Mouse (Mus musculus): ENCODE data around the gene Sh2b1. TPM values are rescaled to one million over a fixed set of nuclear protein-coding genes. Genes with fewer than 3 reads are reported as not detected.

The Sh2b1 gene
- total and polyA plus RNA-seq, 2 experiments from 2014 or later, result 30.3 to 34.5 TPM

DNA sequence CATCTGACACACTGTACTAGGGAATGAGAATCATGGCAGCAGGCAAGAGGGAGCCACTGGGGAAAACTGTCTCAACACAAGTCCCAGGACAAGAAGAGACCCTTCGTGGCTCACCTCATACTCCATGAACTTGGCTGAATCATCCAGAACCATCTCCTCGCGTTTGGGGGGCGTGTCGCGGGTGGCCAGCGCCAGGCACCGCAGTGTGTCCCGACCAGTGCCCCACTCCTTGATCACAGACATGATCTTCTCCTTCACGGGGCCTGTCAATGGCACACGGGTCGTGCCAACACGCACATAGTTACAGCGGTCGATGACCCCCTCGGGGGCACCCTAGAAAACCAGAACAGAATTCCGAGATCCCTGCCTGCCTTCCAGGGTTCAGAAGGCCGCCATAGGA is 25.2 kb downstream of the Sh2b1 start:
- Histone ChIP-seq H3K9ac (replicated peaks; ENCODE audit: low read depth, low read length) (no peak overlapping the region), H3K36me3 (replicated peaks; ENCODE audit: control insufficient read depth, insufficient read depth, low read length) (peaks cover 23% of the 10 kb centered on the region), H3K4me3 (ENCODE audit: low read depth, low read length) (no peak overlapping the region), H3K9me3 (replicated peaks; ENCODE audit: control insufficient read depth, low read length) (no peaks in the 10 kb centered on the region), H3K27ac (ENCODE audit: low read depth) (no peak overlapping the region), H3K27me3 (ENCODE audit: control insufficient read depth, insufficient read depth, low read length) (no peaks in the 10 kb centered on the region), H3K4me2 (ENCODE audit: low read depth, low read length) (no peak overlapping the region), H3K4me1 (ENCODE audit: control insufficient read depth, insufficient read depth) (no peaks in the 10 kb centered on the region)
- DNase-seq (ENCODE audit: low spot score) (no peak), ATAC-seq (ENCODE audit: insufficient read depth, low read depth) (no peak)
- 88% methylated on average over 18 of the region's 18 CpGs for WGBS
- TF ChIP-seq CTCF (IDR thresholded peaks at IDR 0.05; ENCODE audit: low read depth) (no peak), EP300 (IDR thresholded peaks at IDR 0.05; ENCODE audit: low read depth) (no peak)

DNA sequence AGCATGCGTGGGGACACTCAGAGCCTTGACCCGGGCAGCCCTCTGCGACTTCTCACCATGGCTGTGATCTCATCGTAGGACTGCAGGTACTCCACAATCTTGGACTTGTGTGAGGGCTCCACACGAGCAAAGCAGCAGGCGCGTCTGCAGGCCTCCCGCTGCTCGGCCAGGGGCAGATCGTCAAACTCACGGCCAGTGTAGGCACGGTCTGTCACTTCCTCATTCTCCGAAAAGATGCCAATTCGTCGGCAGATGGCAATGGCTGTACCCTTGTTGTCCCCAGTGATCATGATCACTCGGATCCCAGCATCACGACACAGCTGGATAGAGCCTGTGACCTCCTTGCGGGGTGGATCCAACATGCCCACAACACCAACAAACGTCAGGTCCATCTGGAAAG is 26.7 kb downstream of the Sh2b1 start:
- Histone ChIP-seq H3K36me3 (replicated peaks; ENCODE audit: control insufficient read depth, insufficient read depth, low read length) (peaks cover 38% of the 10 kb centered on the region), H3K4me2 (ENCODE audit: low read depth, low read length) (no peak overlapping the region), H3K9ac (replicated peaks; ENCODE audit: low read depth, low read length) (no peak overlapping the region), H3K9me3 (replicated peaks; ENCODE audit: control insufficient read depth, low read length) (no peaks in the 10 kb centered on the region), H3K4me1 (ENCODE audit: control insufficient read depth, insufficient read depth) (no peaks in the 10 kb centered on the region), H3K27me3 (ENCODE audit: control insufficient read depth, insufficient read depth, low read length) (no peaks in the 10 kb centered on the region), H3K27ac (ENCODE audit: low read depth) (no peak overlapping the region), H3K4me3 (ENCODE audit: low read depth, low read length) (no peak overlapping the region)
- 87% methylated on average over 19 of the region's 19 CpGs for WGBS
- no peak for DNase-seq (ENCODE audit: low spot score)
- ATAC-seq (ENCODE audit: insufficient read depth, low read depth), result no peak
- no peak for TF ChIP-seq CTCF (IDR thresholded peaks at IDR 0.05; ENCODE audit: low read depth)
- no peak for TF ChIP-seq EP300 (IDR thresholded peaks at IDR 0.05; ENCODE audit: low read depth)

DNA sequence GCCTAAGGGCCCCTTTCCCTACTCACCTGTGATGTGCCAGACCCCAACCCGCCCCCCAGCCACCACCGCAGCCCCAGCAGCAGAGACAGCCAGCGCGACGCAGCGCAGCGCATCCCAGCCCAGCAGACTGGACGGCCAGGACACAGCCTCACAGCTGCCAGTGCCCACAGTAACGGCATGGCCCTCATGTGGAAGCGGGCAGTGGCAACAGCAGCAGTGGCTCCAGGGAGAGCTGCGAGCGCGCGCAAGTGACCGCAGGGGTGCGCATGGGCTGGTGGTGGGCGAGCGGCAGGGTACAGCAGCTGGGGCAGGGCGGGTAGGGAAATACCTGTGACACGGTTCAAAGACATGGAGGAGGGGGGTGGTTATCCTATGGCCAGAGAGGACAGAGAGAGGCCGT is 29.0 kb downstream of the Sh2b1 start:
- Histone ChIP-seq H3K9me3 (replicated peaks; ENCODE audit: control insufficient read depth, low read length) (no peaks in the 10 kb centered on the region), H3K4me3 (ENCODE audit: low read depth, low read length) (no peak overlapping the region)
- 89% methylated on average over 21 of the region's 21 CpGs for WGBS

DNA sequence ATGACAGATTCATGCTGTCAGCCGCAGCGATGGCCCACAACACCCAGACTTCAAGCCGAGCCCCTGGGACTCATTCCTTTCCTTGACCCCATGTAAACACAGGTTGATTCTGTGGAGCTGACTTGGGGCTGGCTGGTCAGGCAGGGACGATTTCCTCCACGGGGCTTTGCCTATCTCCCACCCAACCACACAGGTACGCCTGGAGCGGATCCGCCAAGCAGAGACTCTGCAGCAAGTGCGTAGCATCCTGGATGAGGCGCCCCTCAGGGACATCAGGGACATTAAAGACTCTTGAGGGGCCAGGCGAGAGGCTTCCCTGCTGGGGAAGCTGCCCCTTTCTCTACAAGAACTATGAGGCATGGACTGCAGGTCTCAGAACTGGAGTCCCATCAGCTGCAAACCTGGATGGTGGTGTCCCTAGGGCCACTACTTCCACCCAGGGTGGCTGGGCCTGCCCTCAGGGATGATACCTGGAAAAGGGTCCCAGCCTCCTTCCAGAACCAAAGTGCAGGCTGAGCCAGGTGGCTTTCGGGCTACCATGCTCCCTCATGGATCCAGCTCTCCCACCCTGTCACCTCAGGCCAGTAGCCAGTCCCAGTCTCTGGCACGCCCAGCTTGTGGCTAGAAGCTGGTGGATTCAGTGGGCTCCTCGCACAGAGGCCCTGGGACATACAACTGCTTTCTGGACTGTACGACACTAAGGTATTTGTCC is 30.0 kb downstream of the Sh2b1 start:
- H3K4me1 ChIP-seq (ENCODE audit: control insufficient read depth, insufficient read depth), result no peaks in the 10 kb centered on the region

More for the DNA sequence above, 29.0 kb downstream of the Sh2b1 start:
- no peaks in the 10 kb centered on the region for H3K4me1 ChIP-seq (ENCODE audit: control insufficient read depth, insufficient read depth)
- H3K4me2 ChIP-seq (ENCODE audit: low read depth, low read length), result no peak overlapping the region
- TF ChIP-seq EP300 (IDR thresholded peaks at IDR 0.05; ENCODE audit: low read depth) (no peak), CTCF (IDR thresholded peaks at IDR 0.05; ENCODE audit: low read depth) (no peak)
- H3K27ac ChIP-seq (ENCODE audit: low read depth), result no peak overlapping the region
- H3K36me3 ChIP-seq (replicated peaks; ENCODE audit: control insufficient read depth, insufficient read depth, low read length), result peaks cover 46% of the 10 kb centered on the region
- H3K9ac ChIP-seq (replicated peaks; ENCODE audit: low read depth, low read length), result no peak overlapping the region
- no peak for ATAC-seq (ENCODE audit: insufficient read depth, low read depth)
- DNase-seq (ENCODE audit: low spot score), result no peak
- no peaks in the 10 kb centered on the region for H3K27me3 ChIP-seq (ENCODE audit: control insufficient read depth, insufficient read depth, low read length)

DNA sequence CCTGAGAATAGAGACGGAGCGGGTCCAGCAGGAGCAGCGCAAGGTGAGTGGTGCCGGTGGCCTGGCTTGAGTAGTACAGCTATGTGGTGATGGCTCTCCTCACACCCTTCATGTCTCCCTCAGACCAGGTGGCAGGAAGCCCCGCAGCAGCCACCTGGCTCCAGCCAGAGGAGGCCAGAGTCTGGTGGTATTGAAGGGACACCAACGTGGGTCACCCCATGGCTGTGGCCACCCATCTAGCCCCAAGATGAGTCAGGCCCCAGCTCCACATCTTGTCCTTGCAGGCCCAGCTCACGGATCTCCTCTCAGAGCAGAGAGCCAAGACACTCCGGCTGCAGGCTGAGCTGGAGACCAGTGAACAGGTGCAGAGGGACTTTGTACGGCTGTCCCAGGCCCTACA is 30.7 kb downstream of the Sh2b1 start:
- Histone ChIP-seq H3K4me1 (ENCODE audit: control insufficient read depth, insufficient read depth) (no peaks in the 10 kb centered on the region), H3K9ac (replicated peaks; ENCODE audit: low read depth, low read length) (no peak overlapping the region), H3K4me3 (ENCODE audit: low read depth, low read length) (no peak overlapping the region), H3K27ac (ENCODE audit: low read depth) (no peak overlapping the region), H3K27me3 (ENCODE audit: control insufficient read depth, insufficient read depth, low read length) (no peaks in the 10 kb centered on the region), H3K36me3 (replicated peaks; ENCODE audit: control insufficient read depth, insufficient read depth, low read length) (peaks cover 52% of the 10 kb centered on the region), H3K9me3 (replicated peaks; ENCODE audit: control insufficient read depth, low read length) (no peaks in the 10 kb centered on the region), H3K4me2 (ENCODE audit: low read depth, low read length) (no peak overlapping the region)
- no peak for DNase-seq (ENCODE audit: low spot score)
- WGBS, result 88% methylated on average over 9 of the region's 9 CpGs
- no peak for ATAC-seq (ENCODE audit: insufficient read depth, low read depth)
- no peak for TF ChIP-seq EP300 (IDR thresholded peaks at IDR 0.05; ENCODE audit: low read depth)
- no peak for TF ChIP-seq CTCF (IDR thresholded peaks at IDR 0.05; ENCODE audit: low read depth)

More for the DNA sequence above, 30.0 kb downstream of the Sh2b1 start:
- DNase-seq (ENCODE audit: low spot score), result no peak
- Histone ChIP-seq H3K36me3 (replicated peaks; ENCODE audit: control insufficient read depth, insufficient read depth, low read length) (peaks cover 50% of the 10 kb centered on the region), H3K4me3 (ENCODE audit: low read depth, low read length) (no peak overlapping the region), H3K4me2 (ENCODE audit: low read depth, low read length) (no peak overlapping the region), H3K9ac (replicated peaks; ENCODE audit: low read depth, low read length) (no peak overlapping the region), H3K9me3 (replicated peaks; ENCODE audit: control insufficient read depth, low read length) (no peaks in the 10 kb centered on the region), H3K27me3 (ENCODE audit: control insufficient read depth, insufficient read depth, low read length) (no peaks in the 10 kb centered on the region), H3K27ac (ENCODE audit: low read depth) (no peak overlapping the region)
- no peak for ATAC-seq (ENCODE audit: insufficient read depth, low read depth)
- 92% methylated on average over 15 of the region's 15 CpGs for WGBS
- no peak for TF ChIP-seq CTCF (IDR thresholded peaks at IDR 0.05; ENCODE audit: low read depth)
- no peak for TF ChIP-seq EP300 (IDR thresholded peaks at IDR 0.05; ENCODE audit: low read depth)

DNA sequence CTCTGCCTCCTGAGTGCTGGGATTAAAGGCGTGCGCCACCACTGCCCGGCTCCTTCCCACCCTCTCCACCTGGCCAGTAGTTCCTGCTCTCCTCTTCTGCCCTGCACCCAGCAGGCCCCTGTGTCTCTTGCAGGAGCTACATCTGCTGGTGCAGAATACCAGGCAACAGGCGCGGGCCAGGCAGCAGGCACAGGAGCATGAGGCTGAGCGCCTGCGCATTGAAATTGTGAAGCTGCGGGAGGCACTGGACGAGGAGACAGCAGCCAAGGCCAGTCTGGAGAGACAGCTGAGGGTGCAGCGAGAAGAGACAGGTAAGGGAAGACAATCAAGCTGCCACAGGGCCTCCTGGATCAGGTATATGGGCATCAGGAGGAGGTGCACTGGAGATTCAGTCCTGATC is 31.2 kb downstream of the Sh2b1 start:
- Histone ChIP-seq H3K27ac (ENCODE audit: low read depth) (no peak overlapping the region), H3K9ac (replicated peaks; ENCODE audit: low read depth, low read length) (no peak overlapping the region), H3K4me2 (ENCODE audit: low read depth, low read length) (no peak overlapping the region), H3K27me3 (ENCODE audit: control insufficient read depth, insufficient read depth, low read length) (no peaks in the 10 kb centered on the region), H3K36me3 (replicated peaks; ENCODE audit: control insufficient read depth, insufficient read depth, low read length) (peaks cover 57% of the 10 kb centered on the region), H3K4me1 (ENCODE audit: control insufficient read depth, insufficient read depth) (no peaks in the 10 kb centered on the region), H3K4me3 (ENCODE audit: low read depth, low read length) (no peak overlapping the region), H3K9me3 (replicated peaks; ENCODE audit: control insufficient read depth, low read length) (no peaks in the 10 kb centered on the region)
- no peak for TF ChIP-seq EP300 (IDR thresholded peaks at IDR 0.05; ENCODE audit: low read depth)
- TF ChIP-seq CTCF (IDR thresholded peaks at IDR 0.05; ENCODE audit: low read depth), result no peak
- 91% methylated on average over 10 of the region's 10 CpGs for WGBS
- DNase-seq (ENCODE audit: low spot score) (no peak), ATAC-seq (ENCODE audit: insufficient read depth, low read depth) (no peak)
